Mouse (Mus musculus) cortical plate, adult 2 months (tissue): ENCODE results near the gene Sec31a.

ENCODE experiments used
- CTCF ChIP-seq: fragments of 200-500 bp; IDR thresholded peaks from 2 replicates; pipeline ENCODE4 v1.5.1; 2011; ENCODE audit warnings: mild to moderate bottlenecking, control low read depth, low read length; ENCODE audit not compliant: insufficient read depth; ENCODE audit errors: extremely low read depth
- POLR2A ChIP-seq: fragments of 200-500 bp; IDR thresholded peaks from 2 replicates; pipeline ENCODE4 v1.6.1; 2011; ENCODE audit warnings: mild to moderate bottlenecking, low read length, control low read depth; ENCODE audit not compliant: insufficient read depth; ENCODE audit errors: extremely low read depth

GRCm38 (mm10) chr5:100424252-100424651 lies 8.2 kb upstream of the Sec31a start:
- TF ChIP-seq CTCF, result no peak
- TF ChIP-seq POLR2A, result no peak
